In the genomic region with DNA sequence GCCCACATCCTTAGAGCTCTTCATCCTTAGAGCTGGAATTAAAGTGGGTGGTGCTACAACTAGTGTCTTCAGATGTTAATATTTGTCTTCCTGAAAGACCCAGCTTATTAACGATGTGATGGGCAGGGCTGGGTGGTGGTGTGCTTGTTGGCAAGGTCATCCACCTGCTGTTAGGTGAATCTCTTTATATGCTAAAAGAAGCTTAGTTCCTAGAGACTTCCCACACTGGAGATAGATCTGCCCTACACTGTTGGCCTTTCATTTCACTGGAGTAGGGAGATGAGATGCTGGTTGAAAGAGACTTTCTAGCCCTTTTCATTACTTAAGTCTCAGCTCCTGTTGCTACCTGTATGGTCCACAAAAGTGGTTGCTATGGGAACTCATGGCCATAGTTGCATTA, we compare ENCODE assay signal across 8 mouse cellular contexts. TPM values are rescaled to one million over a fixed set of nuclear protein-coding genes. Genes with fewer than 3 reads are reported as not detected.
DNase-seq lines count a peak whose midpoint lies in the region; ATAC-seq and TF ChIP-seq lines count a peak whose summit lies in the region.

No protein-coding gene starts in this region.

- WGBS in forebrain, embryonic 13.5 days = 0% methylated on average over 1 of the region's 1 CpGs
- 5% methylated on average over 1 of the region's 1 CpGs for WGBS in liver, embryonic 13.5 days (ENCODE audit: insufficient replicate concordance)

- no peak for DNase-seq in gastrocnemius, adult 2 months
- no peak for DNase-seq in gastrocnemius, postnatal 4 days (ENCODE audit: low spot score in 2 of 2)
- DNase-seq in liver, embryonic 13.5 days = no peak
- DNase-seq in T-cell, adult 2 months (ENCODE audit: low spot score) = no peak
- DNase-seq in spleen, postnatal 36 days (ENCODE audit: low spot score in 2 of 2) = no peak

- H3K27ac ChIP-seq in gastrocnemius, adult 2 months = no peak overlapping the region
- no peak overlapping the region for H3K27ac ChIP-seq in forebrain, embryonic 13.5 days
- no peak overlapping the region for H3K27ac ChIP-seq in liver, embryonic 13.5 days

- no peak for TF ChIP-seq CTCF in gastrocnemius, adult 2 months (IDR thresholded peaks at IDR 0.05)
- no peak for TF ChIP-seq CTCF in C2C12 (IDR thresholded peaks at IDR 0.05; ENCODE audit: control insufficient read depth, insufficient read depth, insufficient read length)

- H3K27me3 ChIP-seq in C2C12 (ENCODE audit: control insufficient read depth, insufficient read depth, insufficient read length) = no peaks in the 10 kb centered on the region
- no peaks in the 10 kb centered on the region for H3K27me3 ChIP-seq in forebrain, embryonic 13.5 days
- H3K27me3 ChIP-seq in liver, embryonic 13.5 days = no peaks in the 10 kb centered on the region

- peak overlapping the region; percentile 94 for H3K9ac ChIP-seq in forebrain, embryonic 13.5 days
- H3K9ac ChIP-seq in liver, embryonic 13.5 days = peak overlapping the region; percentile 96

- H3K4me1 ChIP-seq in forebrain, embryonic 13.5 days = peaks cover 31% of the 10 kb centered on the region
- H3K4me1 ChIP-seq in liver, embryonic 13.5 days (replicated peaks) = peaks cover 42% of the 10 kb centered on the region

- peaks cover 6% of the 10 kb centered on the region; the same call in 1 of the 2 replicates for H3K9me3 ChIP-seq in forebrain, embryonic 13.5 days (replicated peaks)
- H3K9me3 ChIP-seq in liver, embryonic 13.5 days (replicated peaks) = no peaks in the 10 kb centered on the region; the same call in 1 of the 2 replicates

- intact Hi-C loops in gastrocnemius, adult 2 months (cut with DNase I) = loop anchor here (10.0 kb wide), 1 partner anchor 231 kb away; no protein-coding TSS in a partner anchor

- no peak for ATAC-seq in forebrain, embryonic 13.5 days
- ATAC-seq in liver, embryonic 13.5 days (ENCODE audit: low read depth) = no peak
- ATAC-seq in granulocyte monocyte progenitor cell, adult 5-6 weeks (replicated peaks; ENCODE audit: poor library complexity, severe bottlenecking) = no peak

- peak overlapping the region; percentile 82 for H3K4me3 ChIP-seq in gastrocnemius, adult 2 months
- H3K4me3 ChIP-seq in C2C12 (ENCODE audit: insufficient read depth, poor library complexity, severe bottlenecking) = peak overlapping the region; percentile 87
- H3K4me3 ChIP-seq in forebrain, embryonic 13.5 days = peak overlapping the region; percentile 97
- H3K4me3 ChIP-seq in liver, embryonic 13.5 days (replicated peaks) = peak overlapping the region; percentile 93

- no peak overlapping the region for H3ac ChIP-seq in C2C12 (ENCODE audit: control insufficient read depth, insufficient read length, low read depth)

- H3K79me3 ChIP-seq in C2C12 (ENCODE audit: low read depth) = peaks cover 45% of the 10 kb centered on the region

- H3K36me3 ChIP-seq in C2C12 (ENCODE audit: control insufficient read depth, insufficient read depth) = peaks cover 39% of the 10 kb centered on the region
- peaks cover 33% of the 10 kb centered on the region for H3K36me3 ChIP-seq in forebrain, embryonic 13.5 days (ENCODE audit: poor library complexity, severe bottlenecking)
- H3K36me3 ChIP-seq in liver, embryonic 13.5 days = peaks cover 34% of the 10 kb centered on the region

- H3K79me2 ChIP-seq in C2C12 (ENCODE audit: control insufficient read depth, insufficient read depth) = peaks cover 62% of the 10 kb centered on the region

- peak overlapping the region; percentile 98 for H3K4me2 ChIP-seq in forebrain, embryonic 13.5 days
- H3K4me2 ChIP-seq in liver, embryonic 13.5 days = peak overlapping the region; percentile 97

TF ChIP-seq in C2C12, 6 proteins besides CTCF, POLR2A, EP300 and RAD21:
- no peak for TF ChIP-seq USF1 (IDR thresholded peaks at IDR 0.05; ENCODE audit: low read depth)
- no peak for TF ChIP-seq MAX (IDR thresholded peaks at IDR 0.05)
- no peak for TF ChIP-seq CEBPB (IDR thresholded peaks at IDR 0.05; ENCODE audit: low read depth)
- TF ChIP-seq MYOD1 (IDR thresholded peaks at IDR 0.05; ENCODE audit: control insufficient read depth, insufficient read length, low read depth) = no peak
- TF ChIP-seq FOSL1 (IDR thresholded peaks at IDR 0.05; ENCODE audit: insufficient read depth, low read length, poor library complexity, severe bottlenecking) = no peak
- no peak for TF ChIP-seq MYOG (IDR thresholded peaks at IDR 0.05; ENCODE audit: control insufficient read depth, extremely low read depth, insufficient read length)
TF ChIP-seq in C2C12: peak in this region for 0.

RNA-seq across cellular contexts. Expression of a gene that starts 1.3 kb away (rescaled TPM):
- total RNA-seq in gastrocnemius, adult 2 months (2021) = 10 to 100 TPM; 18.8 to 21.3 TPM
- total RNA-seq in gastrocnemius, postnatal 4 days (2021) = 10 to 100 TPM; 36.4 to 39.2 TPM
- 46.9 TPM for polyA plus RNA-seq in C2C12 (2012; fragmentation: generic; extraction: Trizol)
- polyA plus RNA-seq in forebrain, embryonic 13.5 days (2015; fragmentation: Nextera tagmentation; extraction: Ambion mirVana) = 54.0 and 59.1 TPM in 2 replicates
- 32.1 and 35.9 TPM in 2 replicates for polyA plus RNA-seq in liver, embryonic 13.5 days (2015; fragmentation: Nextera tagmentation; extraction: Ambion mirVana)
- 61.9 and 77.1 TPM in 2 replicates for total RNA-seq in granulocyte monocyte progenitor cell, adult 5-6 weeks (2014; fragmentation: Nextera tagmentation)
- 76.8 and 88.0 TPM in 2 replicates for total RNA-seq in granulocyte monocyte progenitor cell, adult 5-6 weeks (2017)

RNA-seq across cellular contexts. Expression of a gene that starts 8.8 kb away (rescaled TPM):
- total RNA-seq in gastrocnemius, adult 2 months (2021) = 10 to 100 TPM; 20.8 to 32.2 TPM
- 100 to 1,000 TPM; 103 to 109 TPM for total RNA-seq in gastrocnemius, postnatal 4 days (2021)
- polyA plus RNA-seq in C2C12 (2012; fragmentation: generic; extraction: Trizol) = 21.6 TPM
- polyA plus RNA-seq in forebrain, embryonic 13.5 days (2015; fragmentation: Nextera tagmentation; extraction: Ambion mirVana) = 140 and 149 TPM in 2 replicates
- polyA plus RNA-seq in liver, embryonic 13.5 days (2015; fragmentation: Nextera tagmentation; extraction: Ambion mirVana) = 25.0 and 37.2 TPM in 2 replicates
- 35.9 and 65.0 TPM in 2 replicates for total RNA-seq in granulocyte monocyte progenitor cell, adult 5-6 weeks (2014; fragmentation: Nextera tagmentation)
- 25.6 and 26.3 TPM in 2 replicates for total RNA-seq in granulocyte monocyte progenitor cell, adult 5-6 weeks (2017)
